Mouse (Mus musculus) C2C12 (cell line): ENCODE data around the gene Arl13b. TPM values are rescaled to one million over a fixed set of nuclear protein-coding genes. Genes with fewer than 3 reads are reported as not detected.
A peak's percentile ranks its signal among the peaks of the same experiment; 100 is the strongest.

Experiments used
- H3K27me3 ChIP-seq: one replicate; pipeline ENCODE4 v1.6.1; 2011; ENCODE audit not compliant: control insufficient read depth, insufficient read depth, insufficient read length
- H3K36me3 ChIP-seq: one replicate; pipeline ENCODE4 v1.6.1; 2011; ENCODE audit not compliant: control insufficient read depth, insufficient read depth
- H3K4me3 ChIP-seq: one replicate; pipeline ENCODE4 v1.5.1; 2011; ENCODE audit warnings: mild to moderate bottlenecking, control low read depth; ENCODE audit not compliant: poor library complexity, insufficient read depth, severe bottlenecking
- H3K79me2 ChIP-seq: one replicate; pipeline ENCODE4 v1.6.1; 2011; ENCODE audit not compliant: control insufficient read depth, insufficient read depth
- H3K79me3 ChIP-seq: one replicate; pipeline ENCODE4 v1.6.1; 2011; ENCODE audit warnings: low read depth, control low read depth
- H3ac ChIP-seq: one replicate; pipeline ENCODE3; 2011; ENCODE audit warnings: low read depth; ENCODE audit not compliant: control insufficient read depth, insufficient read length
- CEBPB ChIP-seq: IDR thresholded peaks from one replicate; pipeline ENCODE4 v1.6.1; 2011; ENCODE audit warnings: low read depth, mild to moderate bottlenecking, control low read depth, moderate library complexity
- CTCF ChIP-seq: IDR thresholded peaks from one replicate; pipeline ENCODE4 v1.5.1; 2011; ENCODE audit not compliant: control insufficient read depth, insufficient read depth, insufficient read length
- FOSL1 ChIP-seq: IDR thresholded peaks from one replicate; pipeline ENCODE4 v1.8.0; 2011; ENCODE audit warnings: mild to moderate bottlenecking, low read length; ENCODE audit not compliant: poor library complexity, insufficient read depth, severe bottlenecking
- MAX ChIP-seq: IDR thresholded peaks from one replicate; pipeline ENCODE4 v1.6.1; 2011; ENCODE audit warnings: mild to moderate bottlenecking, control low read depth
- MYOD1 ChIP-seq: IDR thresholded peaks from one replicate; pipeline ENCODE4 v1.6.1; 2011; ENCODE audit warnings: low read depth; ENCODE audit not compliant: control insufficient read depth, insufficient read length
- MYOG ChIP-seq: IDR thresholded peaks from one replicate; pipeline ENCODE4 v1.6.1; 2011; ENCODE audit not compliant: control insufficient read depth, insufficient read length; ENCODE audit errors: extremely low read depth
- USF1 ChIP-seq: IDR thresholded peaks from one replicate; pipeline ENCODE4 v1.6.1; 2011; ENCODE audit warnings: low read depth, mild to moderate bottlenecking, control low read depth, moderate library complexity
- polyA plus RNA-seq: library from polyadenylated mRNA; unstranded; fragments of >200 nt; fragmentation: generic; extraction: Trizol; gene quantifications from one replicate; pipeline ENCODE4 v1.2.1, GENCODE M21; 2012; ENCODE audit warnings: missing spikeins

Gene Arl13b
- polyA plus RNA-seq, 1 experiment, result 4.4 TPM

GRCm38 (mm10) chr16:62853611-62854126 lies 6.8 kb upstream of the Arl13b start:
- TF ChIP-seq FOSL1, result no peak
- no peak for TF ChIP-seq MYOD1
- TF ChIP-seq MAX, result no peak
- TF ChIP-seq USF1, result no peak
- no peak for TF ChIP-seq CEBPB
- TF ChIP-seq CTCF, result no peak
- TF ChIP-seq MYOG, result no peak
- no peaks in the 10 kb centered on the region for H3K36me3 ChIP-seq

GRCm38 (mm10) chr16:62852464-62853252 lies 5.8 kb upstream of the Arl13b start:
- Histone ChIP-seq H3K79me2 (no peaks in the 10 kb centered on the region), H3K27me3 (no peaks in the 10 kb centered on the region), H3K4me3 (no peak overlapping the region), H3K79me3 (no peaks in the 10 kb centered on the region), H3ac (no peak overlapping the region), H3K36me3 (no peaks in the 10 kb centered on the region)
- TF ChIP-seq MYOD1 (no peak), USF1 (no peak), MAX (no peak), FOSL1 (no peak), CTCF (no peak), MYOG (no peak)

More at GRCm38 (mm10) chr16:62853611-62854126, 6.8 kb upstream of the Arl13b start:
- no peaks in the 10 kb centered on the region for H3K79me3 ChIP-seq
- no peak overlapping the region for H3ac ChIP-seq
- no peaks in the 10 kb centered on the region for H3K79me2 ChIP-seq
- H3K27me3 ChIP-seq, result no peaks in the 10 kb centered on the region
- peak overlapping the region; percentile 41 for H3K4me3 ChIP-seq

GRCm38 (mm10) chr16:62845341-62845740 lies 1.5 kb downstream of the Arl13b start:
- TF ChIP-seq FOSL1 (no peak), MYOD1 (no peak), MYOG (no peak), MAX (no peak), CTCF (no peak), CEBPB (no peak), USF1 (no peak)
- H3K36me3 ChIP-seq, result no peaks in the 10 kb centered on the region
- H3K27me3 ChIP-seq, result no peaks in the 10 kb centered on the region
- peaks cover 8% of the 10 kb centered on the region for H3K79me3 ChIP-seq
- H3K79me2 ChIP-seq, result peaks cover 48% of the 10 kb centered on the region
- no peak overlapping the region for H3ac ChIP-seq
- no peak overlapping the region for H3K4me3 ChIP-seq

GRCm38 (mm10) chr16:62834016-62834735 lies 12.7 kb downstream of the Arl13b start:
- no peak overlapping the region for H3ac ChIP-seq
- H3K4me3 ChIP-seq, result no peak overlapping the region
- H3K79me2 ChIP-seq, result peaks cover 17% of the 10 kb centered on the region
- H3K79me3 ChIP-seq, result peaks cover 2% of the 10 kb centered on the region
- no peak for TF ChIP-seq CEBPB
- TF ChIP-seq USF1, result no peak
- TF ChIP-seq MYOG, result no peak
- TF ChIP-seq FOSL1, result no peak
- TF ChIP-seq MAX, result no peak
- no peak for TF ChIP-seq MYOD1
- TF ChIP-seq CTCF, result no peak
- H3K36me3 ChIP-seq, result no peaks in the 10 kb centered on the region
- H3K27me3 ChIP-seq, result no peaks in the 10 kb centered on the region

- TF ChIP-seq MYOD1 (no peak), USF1 (no peak), CTCF (peak; percentile 14)
- peaks cover 2% of the 10 kb centered on the region for H3K79me3 ChIP-seq
- peaks cover 9% of the 10 kb centered on the region for H3K79me2 ChIP-seq
- no peaks in the 10 kb centered on the region for H3K36me3 ChIP-seq
- no peak overlapping the region for H3K4me3 ChIP-seq
- H3ac ChIP-seq, result no peak overlapping the region
- no peaks in the 10 kb centered on the region for H3K27me3 ChIP-seq
Observed at GRCm38 (mm10) chr16:62832481-62832880, 14.4 kb downstream of the Arl13b start.
